ENCODE assay signal across 11 mouse cellular contexts in genomic region chr15:74128811-74129210, GRCm38 (mm10).
"Had no signal": no experiment of that assay in that cellular context is flagged by ENCODE, and none has a peak within 500 bp of the region (broad histone marks: within the 10 kb centered on the region; RNA-seq: fewer than 3 reads in every experiment).

No protein-coding gene starts in this region.

- H3K4me1 ChIP-seq: limb, embryonic 12.5 days; lung, embryonic 15.5 days had no signal

- ATAC-seq: midbrain, embryonic 13.5 days had no signal

- H3K9me3 ChIP-seq: limb, embryonic 12.5 days; lung, embryonic 15.5 days had no signal

- H3K4me3 ChIP-seq: layer of hippocampus, adult 2 months; limb, embryonic 12.5 days; lung, embryonic 15.5 days; midbrain, embryonic 13.5 days; myocyte had no signal

- DNase-seq: kidney, adult 18-20 months; kidney, postnatal 10 days; kidney, postnatal 4 days; lung, postnatal 14 days; thymus, postnatal 4 days had no signal

- H3K27ac ChIP-seq: layer of hippocampus, adult 2 months; limb, embryonic 12.5 days; lung, embryonic 15.5 days; macrophage; midbrain, embryonic 13.5 days had no signal

- H3K36me3 ChIP-seq: limb, embryonic 12.5 days; lung, embryonic 15.5 days; midbrain, embryonic 13.5 days had no signal

- H3K4me2 ChIP-seq: limb, embryonic 12.5 days; lung, embryonic 15.5 days; midbrain, embryonic 13.5 days had no signal

- H3K27me3 ChIP-seq: lung, embryonic 15.5 days; midbrain, embryonic 13.5 days had no signal

- H3K9ac ChIP-seq: limb, embryonic 12.5 days; lung, embryonic 15.5 days; midbrain, embryonic 13.5 days had no signal
